Mouse (Mus musculus): ENCODE results near the gene Tyro3. TPM values are rescaled to one million over a fixed set of nuclear protein-coding genes. Genes with fewer than 3 reads are reported as not detected.

Gene Tyro3
- 33.0 and 40.9 TPM in 2 replicates for polyA plus RNA-seq (2012; rRNA removed)

DNA sequence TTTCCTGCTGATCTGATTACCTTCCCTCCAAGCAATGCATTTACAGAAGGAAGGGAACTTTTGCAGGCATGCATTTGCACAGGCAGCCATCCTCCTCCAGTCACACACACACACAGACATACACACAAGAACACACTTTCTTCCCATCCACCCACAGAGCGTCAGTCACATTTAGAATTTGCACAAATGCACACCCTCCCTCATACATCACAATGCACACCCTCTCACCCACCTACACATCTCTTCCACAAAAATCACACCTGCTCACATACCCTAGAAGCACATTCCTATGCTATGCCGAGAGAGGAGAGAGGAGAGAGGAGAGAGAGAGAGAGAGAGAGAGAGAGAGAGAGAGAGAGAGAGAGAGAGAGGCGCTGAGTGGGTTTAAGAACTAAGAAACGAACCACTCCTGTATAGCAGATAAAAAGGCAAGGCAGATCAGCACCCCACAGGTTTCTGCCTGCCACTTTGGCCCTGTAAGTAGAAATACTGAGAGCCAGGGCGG, at the start of gene Tyro3:
Gene Tyro3 (plus strand): TSS at position 455 of the 505 bp plus-strand sequence.
- DNase-seq (ENCODE audit: low read depth) = no peak
- no peak for TF ChIP-seq CTCF (IDR thresholded peaks at IDR 0.05; ENCODE audit: borderline replicate concordance, extremely low read depth, insufficient read depth, insufficient read length)
- no peak for TF ChIP-seq POLR2A (IDR thresholded peaks at IDR 0.05; ENCODE audit: borderline replicate concordance, extremely low read depth, insufficient read depth, insufficient read length, poor library complexity, severe bottlenecking)

DNA sequence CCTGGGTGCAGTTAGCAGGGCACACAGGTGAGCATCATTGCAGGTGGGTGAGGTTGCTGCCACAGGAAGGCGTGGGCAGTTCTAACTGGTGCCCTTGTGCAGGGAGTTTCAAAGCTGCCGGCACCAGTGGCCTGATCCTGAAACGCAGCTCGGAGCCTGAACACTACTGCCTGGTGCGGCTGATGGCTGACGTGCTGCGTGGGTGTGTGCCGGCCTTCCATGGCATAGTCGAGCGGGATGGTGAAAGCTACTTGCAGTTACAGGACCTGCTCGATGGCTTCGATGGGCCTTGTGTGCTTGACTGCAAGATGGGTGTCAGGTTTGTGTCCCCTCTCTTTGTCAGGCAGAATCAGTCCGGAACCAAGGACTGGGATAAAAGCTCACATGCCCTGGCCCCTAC, 48.3 kb upstream of the Tyro3 start:
- no peak for TF ChIP-seq POLR2A (IDR thresholded peaks at IDR 0.05; ENCODE audit: borderline replicate concordance, extremely low read depth, insufficient read depth, insufficient read length, poor library complexity, severe bottlenecking)
- no peak for TF ChIP-seq CTCF (IDR thresholded peaks at IDR 0.05; ENCODE audit: borderline replicate concordance, extremely low read depth, insufficient read depth, insufficient read length)
- DNase-seq (ENCODE audit: low read depth) = no peak

DNA sequence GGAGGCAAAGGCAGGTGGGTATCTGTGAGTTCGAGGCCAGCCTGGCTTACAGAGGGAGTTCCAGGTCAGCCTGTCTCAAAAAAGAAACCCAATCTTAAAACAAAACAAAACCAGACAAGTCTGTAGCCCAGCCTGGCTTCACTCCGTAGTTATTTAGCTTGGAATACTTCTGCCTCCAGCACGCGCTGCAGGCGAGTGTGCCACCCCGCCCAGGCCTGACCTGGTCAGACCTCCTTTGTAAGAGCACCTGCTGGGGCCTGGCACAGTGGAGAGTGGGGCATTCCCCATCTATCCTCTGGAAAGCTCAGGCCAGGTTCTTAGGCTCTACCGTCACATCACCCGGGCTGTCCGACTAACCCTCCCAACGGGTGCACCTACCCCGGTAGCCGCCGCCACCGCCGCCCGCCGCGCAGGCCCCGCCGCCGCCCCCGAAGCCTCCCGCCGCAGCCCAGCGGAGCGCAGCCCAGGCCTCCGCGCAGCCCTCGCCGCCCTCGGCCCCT, 39.9 kb upstream of the Tyro3 start:
- peak; percentile 21 for DNase-seq (ENCODE audit: low read depth)
- TF ChIP-seq CTCF (IDR thresholded peaks at IDR 0.05; ENCODE audit: borderline replicate concordance, extremely low read depth, insufficient read depth, insufficient read length) = no peak
- TF ChIP-seq POLR2A (IDR thresholded peaks at IDR 0.05; ENCODE audit: borderline replicate concordance, extremely low read depth, insufficient read depth, insufficient read length, poor library complexity, severe bottlenecking) = no peak

DNA sequence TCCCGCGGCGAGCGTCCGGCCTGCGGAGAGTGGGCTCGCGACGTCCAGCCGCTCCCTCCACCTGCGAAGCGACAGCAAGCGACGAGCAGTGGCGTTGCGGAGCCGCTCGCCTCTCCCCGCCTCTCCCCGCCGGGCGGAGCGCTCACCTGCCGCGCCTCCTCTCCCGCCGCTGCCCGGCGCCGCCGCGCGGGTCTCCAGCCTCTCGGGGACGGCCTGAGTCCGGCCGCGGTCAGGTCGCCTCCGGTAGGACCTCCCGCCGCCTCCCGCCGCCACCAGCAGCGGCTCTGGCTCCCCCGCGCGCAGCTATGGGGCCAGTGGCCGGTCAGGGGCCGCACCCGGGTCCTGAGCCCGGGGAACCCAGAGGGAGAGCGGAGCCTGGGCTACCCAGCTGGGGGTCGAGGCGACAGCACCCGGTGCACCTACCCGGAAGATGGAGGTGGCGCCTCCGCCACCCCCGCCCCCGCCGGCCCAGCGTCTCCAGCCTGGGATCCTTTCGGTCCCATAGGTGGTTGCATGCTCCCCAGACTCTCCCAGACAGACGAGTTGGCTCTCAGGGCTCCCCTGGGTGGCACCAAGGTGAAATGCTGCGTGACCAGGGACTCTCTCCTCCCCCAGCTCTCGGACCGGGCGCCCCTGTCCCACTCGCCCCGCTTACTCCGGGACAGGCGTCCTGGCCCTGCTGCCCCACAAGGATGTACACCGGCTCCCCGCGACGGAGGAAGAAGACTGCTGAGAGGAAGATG, 39.3 kb upstream of the Tyro3 start:
- TF ChIP-seq POLR2A (IDR thresholded peaks at IDR 0.05; ENCODE audit: borderline replicate concordance, extremely low read depth, insufficient read depth, insufficient read length, poor library complexity, severe bottlenecking) (no peak), CTCF (IDR thresholded peaks at IDR 0.05; ENCODE audit: borderline replicate concordance, extremely low read depth, insufficient read depth, insufficient read length) (no peak)
- DNase-seq (ENCODE audit: low read depth) = peak; percentile 30

DNA sequence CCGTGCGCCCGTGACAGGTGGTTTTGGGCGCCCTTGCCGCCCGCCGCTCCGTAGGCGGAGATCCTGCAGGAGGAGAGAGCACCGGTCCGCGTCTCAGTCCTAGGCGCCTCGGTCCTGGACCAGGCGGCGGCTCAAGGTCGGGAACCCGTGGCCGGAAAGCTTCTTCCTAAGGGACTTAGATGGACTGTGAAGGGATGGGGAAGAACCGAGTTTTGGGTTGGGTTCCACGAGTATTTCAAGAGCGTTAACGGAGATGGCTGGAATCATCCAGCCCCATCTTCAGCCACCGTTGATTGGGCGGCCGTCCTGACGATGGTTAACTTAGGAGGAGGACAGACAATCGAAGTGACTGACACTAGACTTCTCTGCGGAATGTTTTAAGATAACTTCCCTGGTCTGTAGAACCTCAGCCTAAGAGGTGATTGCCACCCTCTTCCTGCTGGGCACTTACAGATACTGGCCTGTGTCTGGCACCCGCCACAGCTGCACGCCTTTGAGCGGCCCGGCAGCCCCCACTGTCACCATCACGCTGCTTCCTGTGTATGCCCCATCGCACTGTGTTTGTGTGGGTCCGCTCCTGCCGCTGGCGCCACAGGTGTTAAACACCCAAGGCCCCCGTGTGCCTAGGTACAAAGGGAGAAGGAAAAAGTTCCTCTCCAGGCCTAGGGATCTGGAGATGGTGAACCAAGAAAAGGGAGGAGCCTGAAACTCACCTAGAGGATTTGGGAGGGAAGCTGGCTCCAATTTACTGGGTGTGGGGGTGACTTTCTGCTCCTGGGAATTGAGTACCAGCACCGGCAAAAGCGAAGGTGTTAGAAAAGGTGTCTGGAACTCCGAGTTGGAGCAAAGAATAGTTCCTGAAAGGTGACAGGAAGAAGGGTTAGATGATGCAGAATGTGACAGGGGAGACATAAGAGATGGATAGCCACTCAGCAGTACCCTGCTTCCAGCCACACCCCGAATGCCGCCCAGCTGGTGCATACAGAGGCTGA, 38.4 kb upstream of the Tyro3 start:
- TF ChIP-seq POLR2A (IDR thresholded peaks at IDR 0.05; ENCODE audit: borderline replicate concordance, extremely low read depth, insufficient read depth, insufficient read length, poor library complexity, severe bottlenecking) (no peak), CTCF (IDR thresholded peaks at IDR 0.05; ENCODE audit: borderline replicate concordance, extremely low read depth, insufficient read depth, insufficient read length) (no peak)
- DNase-seq (ENCODE audit: low read depth) = no peak

DNA sequence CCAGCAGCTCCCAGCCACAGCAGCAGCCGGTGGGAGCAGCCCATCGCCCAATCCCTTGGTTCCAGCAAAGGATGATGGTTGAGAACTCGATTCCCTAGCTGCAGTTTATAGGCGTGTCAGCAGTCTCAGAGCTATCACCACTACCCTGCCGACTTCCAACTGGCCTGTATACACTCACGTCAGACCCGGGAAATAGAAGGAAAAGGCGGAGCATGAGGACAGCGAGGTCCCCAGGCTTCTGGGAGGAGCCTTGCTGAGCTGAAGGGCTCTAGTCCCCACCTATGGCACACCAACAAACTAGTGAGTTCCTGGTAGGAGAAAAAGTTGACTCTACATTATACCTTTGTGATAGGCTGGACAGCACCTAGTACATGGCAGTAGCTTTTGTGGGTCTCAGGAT, 37.3 kb upstream of the Tyro3 start, which contains the start of gene Ltk:
Gene Ltk (minus strand): TSS at position 181 of the 400 bp plus-strand sequence.
- TF ChIP-seq POLR2A (IDR thresholded peaks at IDR 0.05; ENCODE audit: borderline replicate concordance, extremely low read depth, insufficient read depth, insufficient read length, poor library complexity, severe bottlenecking) = no peak
- TF ChIP-seq CTCF (IDR thresholded peaks at IDR 0.05; ENCODE audit: borderline replicate concordance, extremely low read depth, insufficient read depth, insufficient read length) = no peak
- DNase-seq (ENCODE audit: low read depth) = no peak

DNA sequence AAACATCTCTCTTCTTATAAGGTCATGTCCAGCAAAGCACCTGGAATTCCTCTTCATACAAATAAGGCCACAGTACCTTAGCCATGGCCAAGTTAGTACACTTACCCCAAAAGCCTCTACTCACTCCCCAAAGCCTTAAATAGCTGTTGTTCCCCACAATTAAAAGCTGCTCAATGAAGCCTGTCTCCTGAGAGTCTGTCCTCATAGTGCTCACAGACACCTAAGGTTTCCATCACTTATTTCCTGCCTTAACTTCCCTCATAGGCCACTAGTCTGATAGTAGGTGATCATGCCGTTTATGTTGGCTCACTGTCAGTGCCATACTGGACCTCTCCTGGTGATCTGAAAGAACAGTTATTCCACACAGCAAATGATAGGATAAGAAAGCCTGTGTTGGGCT, 35.3 kb upstream of the Tyro3 start:
- DNase-seq (ENCODE audit: low read depth) = no peak
- TF ChIP-seq POLR2A (IDR thresholded peaks at IDR 0.05; ENCODE audit: borderline replicate concordance, extremely low read depth, insufficient read depth, insufficient read length, poor library complexity, severe bottlenecking) (no peak), CTCF (IDR thresholded peaks at IDR 0.05; ENCODE audit: borderline replicate concordance, extremely low read depth, insufficient read depth, insufficient read length) (no peak)

DNA sequence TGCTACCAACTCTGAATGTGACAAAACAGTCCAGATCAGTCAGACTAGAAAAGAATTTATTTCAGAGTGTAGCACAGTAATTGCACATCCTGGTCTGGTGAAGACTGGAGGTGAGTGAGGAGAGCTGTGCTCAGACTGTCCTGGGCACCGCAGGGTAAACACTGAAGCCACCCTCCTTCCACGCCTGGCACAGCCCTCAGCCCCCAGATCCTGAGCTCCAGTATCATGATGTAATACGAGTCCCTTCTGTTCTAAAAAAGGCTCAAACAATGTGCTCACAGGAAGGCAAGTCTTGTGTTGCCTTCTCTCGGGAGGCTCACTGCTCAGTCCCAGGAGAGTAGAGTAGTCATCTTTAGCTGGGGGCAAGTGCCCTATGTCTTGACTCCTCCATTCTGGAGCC, 33.6 kb upstream of the Tyro3 start:
- no peak for TF ChIP-seq CTCF (IDR thresholded peaks at IDR 0.05; ENCODE audit: borderline replicate concordance, extremely low read depth, insufficient read depth, insufficient read length)
- no peak for TF ChIP-seq POLR2A (IDR thresholded peaks at IDR 0.05; ENCODE audit: borderline replicate concordance, extremely low read depth, insufficient read depth, insufficient read length, poor library complexity, severe bottlenecking)
- no peak for DNase-seq (ENCODE audit: low read depth)

DNA sequence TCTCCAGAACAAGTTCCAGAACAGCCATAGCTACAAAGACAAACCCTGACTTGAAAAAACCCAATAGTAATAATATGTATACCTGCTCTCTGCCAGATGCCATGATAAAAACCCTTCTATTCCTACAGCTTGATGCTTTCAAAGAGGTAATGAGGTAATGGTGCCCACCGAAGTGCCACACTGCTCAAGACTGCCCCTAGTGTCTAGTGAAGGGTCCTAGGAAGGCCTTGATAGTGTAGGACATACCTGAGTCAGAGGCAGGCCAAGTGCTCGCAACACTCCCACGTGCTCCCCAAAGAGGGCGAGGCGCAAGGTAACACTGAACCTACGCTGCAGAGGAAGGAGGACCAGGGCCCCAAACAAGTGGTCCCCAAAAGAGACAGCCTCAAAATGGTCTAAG, 30.3 kb upstream of the Tyro3 start:
- TF ChIP-seq POLR2A (IDR thresholded peaks at IDR 0.05; ENCODE audit: borderline replicate concordance, extremely low read depth, insufficient read depth, insufficient read length, poor library complexity, severe bottlenecking) = no peak
- TF ChIP-seq CTCF (IDR thresholded peaks at IDR 0.05; ENCODE audit: borderline replicate concordance, extremely low read depth, insufficient read depth, insufficient read length) = peak; percentile 22; the same call in 1 of the 2 replicates

DNA sequence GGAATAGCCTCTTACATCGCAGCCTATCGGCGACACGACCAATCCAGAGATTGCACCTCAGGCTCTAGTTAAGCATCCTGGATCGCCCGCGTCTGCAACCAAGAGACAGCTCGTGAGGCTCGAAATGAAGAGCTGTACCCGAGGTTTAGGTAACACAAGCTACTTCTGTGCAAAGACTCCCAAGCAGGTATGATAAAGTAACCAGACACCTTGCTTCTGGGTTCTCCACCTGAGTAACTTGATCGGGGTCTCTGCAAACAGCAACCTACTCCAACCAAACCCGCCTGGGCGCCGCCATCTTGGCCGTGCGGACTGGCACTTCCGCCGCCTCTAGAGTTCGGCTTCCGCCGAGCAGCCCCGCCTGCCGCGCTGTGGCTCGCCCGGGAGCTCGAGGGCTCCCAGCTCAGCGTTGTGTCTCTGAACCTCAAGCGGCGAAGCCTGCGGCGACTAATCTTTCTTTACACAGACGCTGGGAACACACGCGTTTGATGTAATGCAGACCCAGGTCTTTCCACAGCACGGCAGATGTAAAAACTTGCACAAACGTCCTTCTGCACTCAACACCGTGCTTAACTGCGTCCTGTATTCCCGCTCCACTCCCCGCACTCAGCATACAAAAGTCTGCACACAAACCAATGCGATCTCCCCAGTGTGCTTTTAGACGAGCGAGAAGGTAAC, 10.2 kb upstream of the Tyro3 start, which contains the start of gene Rpap1:
Gene Rpap1 (minus strand): TSS at position 332 of the 678 bp plus-strand sequence.
- peak; percentile 94 for DNase-seq (ENCODE audit: low read depth)
- TF ChIP-seq CTCF (IDR thresholded peaks at IDR 0.05; ENCODE audit: borderline replicate concordance, extremely low read depth, insufficient read depth, insufficient read length) (no peak), POLR2A (IDR thresholded peaks at IDR 0.05; ENCODE audit: borderline replicate concordance, extremely low read depth, insufficient read depth, insufficient read length, poor library complexity, severe bottlenecking) (peak; percentile 92)

More for the DNA sequence above, 30.3 kb upstream of the Tyro3 start:
- no peak for DNase-seq (ENCODE audit: low read depth)

Data from brain, embryonic 14.5 days (tissue).